Mouse (Mus musculus): ENCODE results near the gene Mad2l1.

Gene Mad2l1

GRCm38 (mm10) chr6:66535028-66535862 is at the start of gene Mad2l1:
TSS of gene Mad2l1 (plus strand) at chr6:66535390.
- DNase-seq (ENCODE audit: low read depth, low spot score), result peak; percentile 99

- no peak for DNase-seq (ENCODE audit: low read depth, low spot score)
Measured at GRCm38 (mm10) chr6:66493685-66494084, 41.5 kb upstream of the Mad2l1 start.

DNA sequence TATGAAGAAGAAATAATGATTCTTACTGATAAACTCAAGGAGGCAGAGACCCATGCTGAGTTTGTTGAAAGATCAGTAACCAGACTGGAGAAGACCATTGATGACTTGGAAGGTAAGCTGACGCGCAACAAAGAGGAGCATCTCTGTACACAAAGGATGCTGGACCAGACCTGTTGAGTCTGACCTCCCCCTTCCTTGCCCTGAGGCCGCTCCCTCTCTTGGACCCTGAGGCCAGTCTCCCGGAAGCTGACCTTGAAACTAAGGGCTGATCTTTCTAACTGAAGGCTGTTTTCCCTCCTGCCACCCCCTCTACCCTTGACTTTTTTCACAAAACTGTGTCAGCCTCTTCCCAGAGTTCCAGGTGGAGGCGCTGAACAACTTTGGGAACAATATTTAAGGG is 18.8 kb upstream of the Mad2l1 start:
- DNase-seq (ENCODE audit: low read depth, low spot score), result no peak

- no peak for DNase-seq (ENCODE audit: low read depth, low spot score)
Measured at GRCm38 (mm10) chr6:66528386-66528785, 6.8 kb upstream of the Mad2l1 start.

DNA sequence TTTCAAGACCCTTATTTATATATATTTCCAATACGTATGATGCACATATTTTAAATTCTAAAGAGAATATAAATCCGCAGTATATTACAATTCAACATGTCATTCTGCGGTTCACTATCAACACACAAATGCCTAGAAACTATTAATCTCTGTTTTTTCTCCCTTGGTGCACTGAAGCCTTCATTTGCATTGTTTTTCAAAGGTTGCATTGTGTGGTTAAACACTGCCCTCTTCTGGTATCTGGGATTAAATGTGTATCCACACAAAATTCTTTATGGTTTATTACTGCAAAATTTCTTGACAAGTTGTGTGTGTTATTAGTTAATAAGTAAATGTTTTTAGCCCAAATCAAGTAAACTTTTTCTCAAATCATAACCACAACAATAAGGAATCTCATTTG is 1.9 kb upstream of the Mad2l1 start:
- DNase-seq (ENCODE audit: low read depth, low spot score), result peak; percentile 63

DNA sequence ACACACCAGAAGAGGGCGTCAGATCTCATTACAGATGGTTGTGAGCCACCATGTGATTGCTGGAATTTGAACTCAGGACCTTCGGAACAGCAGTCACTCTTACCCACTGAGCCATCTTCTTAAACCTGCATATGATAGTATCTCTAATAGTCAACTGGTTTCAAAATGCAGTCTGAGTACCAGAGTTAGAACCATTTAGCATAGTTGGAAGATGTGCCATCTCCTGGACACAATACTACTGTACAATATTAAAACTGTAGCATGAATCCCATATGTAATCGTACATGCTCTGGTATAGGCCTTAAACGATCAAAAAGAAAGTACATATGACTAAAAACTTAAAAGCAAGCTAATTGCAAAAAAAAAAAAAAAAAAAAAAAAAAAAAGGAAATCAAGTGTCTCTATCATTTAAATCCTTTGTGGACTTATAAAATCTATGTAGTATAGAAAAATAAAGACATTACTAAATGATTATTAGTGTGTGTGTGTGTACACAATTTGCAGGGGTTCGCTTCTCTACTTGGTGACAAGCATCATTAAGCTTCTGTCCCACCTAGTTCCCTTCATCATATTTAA is 736 bp upstream of the Mad2l1 start:
- DNase-seq (ENCODE audit: low read depth, low spot score), result no peak

GRCm38 (mm10) chr6:66535966-66536365 is 776 bp downstream of the Mad2l1 start:
- peak; percentile 6 for DNase-seq (ENCODE audit: low read depth, low spot score)

DNA sequence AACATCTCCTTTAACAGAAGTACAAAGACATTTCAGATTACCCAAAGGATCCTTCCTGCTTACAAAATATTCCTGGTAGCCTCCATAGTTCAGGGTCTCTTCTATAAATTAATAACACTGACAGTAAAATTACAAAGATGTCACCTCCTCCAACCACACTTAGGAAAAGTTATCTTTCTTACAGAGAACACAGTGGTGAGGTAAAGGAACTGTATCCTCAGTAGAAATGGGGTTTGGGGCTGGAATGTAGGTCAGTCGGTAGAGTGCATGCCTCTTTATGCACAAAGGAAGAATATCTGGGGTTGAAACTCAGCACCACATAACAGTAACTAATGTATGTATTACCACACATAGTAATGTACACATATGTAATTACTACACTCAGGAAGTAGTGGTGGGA is 24.8 kb downstream of the Mad2l1 start, which contains the start of gene Vmn1r32:
Gene Vmn1r32 (minus strand): TSS at position 101 of the 400 bp plus-strand sequence.
- no peak for DNase-seq (ENCODE audit: low read depth, low spot score)

- DNase-seq (ENCODE audit: low read depth, low spot score), result no peak
Measured at GRCm38 (mm10) chr6:66595804-66596203, 60.6 kb downstream of the Mad2l1 start.

Data from forelimb bud, embryonic 11.5 days (tissue).